Mouse (Mus musculus) heart, embryonic 11.5 days (tissue): Measurements from ENCODE around the gene Asxl1. TPM values are rescaled to one million over a fixed set of nuclear protein-coding genes. Genes with fewer than 3 reads are reported as not detected.

ENCODE experiments used
- ATAC-seq: fragments of 200-750 bp; cut with Nextera tagmentation; replicated peaks from 2 replicates; pipeline ENCODE4 v1.8.0; 2017; ENCODE audit warnings: moderate library complexity; ENCODE audit not compliant: insufficient number of reproducible peaks, low FRiP score, low TSS enrichment
- H3K27ac ChIP-seq: fragments of 300-500 bp; sonication (generic); 2 replicates; pipeline ENCODE4 v1.5.1; 2014; ENCODE audit warnings: mild to moderate bottlenecking, low read depth, low read length
- H3K27me3 ChIP-seq: fragments of 300-500 bp; sonication (generic); 2 replicates; pipeline ENCODE4 v1.6.1; 2014; ENCODE audit warnings: mild to moderate bottlenecking, low read length, mixed read lengths; ENCODE audit not compliant: control insufficient read depth, insufficient read depth
- H3K36me3 ChIP-seq: fragments of 300-500 bp; sonication (generic); 2 replicates; pipeline ENCODE4 v1.6.1; 2014; ENCODE audit warnings: mild to moderate bottlenecking, low read length, moderate library complexity, mixed read lengths; ENCODE audit not compliant: control insufficient read depth, insufficient read depth
- H3K4me1 ChIP-seq: fragments of 300-500 bp; sonication (generic); 2 replicates; pipeline ENCODE4 v1.6.1; 2014; ENCODE audit warnings: low read length; ENCODE audit not compliant: control insufficient read depth, insufficient read depth
- H3K4me2 ChIP-seq: fragments of 300-500 bp; sonication (generic); 2 replicates; pipeline ENCODE4 v1.6.1; 2014; ENCODE audit warnings: mild to moderate bottlenecking, moderate library complexity
- H3K4me3 ChIP-seq: fragments of 300-500 bp; sonication (generic); 2 replicates; pipeline ENCODE4 v1.5.1; 2014; ENCODE audit warnings: low read depth, low read length
- H3K9ac ChIP-seq: fragments of 300-500 bp; sonication (generic); 2 replicates; pipeline ENCODE4 v1.6.1; 2014; ENCODE audit warnings: mild to moderate bottlenecking, low read depth, low read length, moderate library complexity
- H3K9me3 ChIP-seq: fragments of 300-500 bp; sonication (generic); replicated peaks from 2 replicates; pipeline ENCODE4 v1.6.1; 2016; ENCODE audit warnings: low read length; ENCODE audit not compliant: control insufficient read depth
- WGBS: fragments of 180-500 bp; shearing (Covaris S2); extraction: QIAGEN DNeasy Blood & Tissue Kit; methylation state at CpG from one replicate; pipeline ENCODE4 v1.1.7; 2014; ENCODE audit not compliant: insufficient replicate concordance; 5-methylcytosine and 5-hydroxymethylcytosine counted together
- polyA plus RNA-seq: library from polyadenylated mRNA; unstranded; fragments of >200 nt; fragmentation: Nextera tagmentation; extraction: Ambion mirVana; gene quantifications from 2 replicates; pipeline ENCODE4 v1.2.1, GENCODE M21; 2014

Gene Asxl1
- polyA plus RNA-seq, 1 experiment from 2014 or later, result 13.8 TPM

GRCm38 (mm10) chr2:153411557-153411956 lies 65.9 kb downstream of the Asxl1 start:
- WGBS, result 69% methylated on average over 9 of the region's 9 CpGs
- peaks cover 27% of the 10 kb centered on the region for H3K36me3 ChIP-seq

DNA sequence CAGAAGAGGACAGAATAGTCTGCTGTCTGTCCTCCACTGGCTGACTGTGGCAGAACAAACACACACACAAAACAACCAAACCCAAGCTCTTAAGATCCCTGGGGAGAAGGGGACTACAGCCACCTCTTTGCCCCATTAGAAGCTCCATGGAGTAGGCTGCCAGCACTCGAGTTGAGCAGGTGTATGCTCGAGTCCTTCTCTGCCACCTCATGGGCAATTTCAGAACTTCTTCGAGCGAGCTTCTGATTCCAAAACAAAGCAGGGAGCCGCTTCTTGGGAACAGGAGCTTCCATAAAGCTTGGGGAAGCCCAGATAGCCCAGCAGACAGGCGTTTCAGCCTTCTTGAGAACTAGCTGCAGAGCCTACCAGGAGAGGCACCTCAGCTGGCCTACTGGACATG lies 66.9 kb downstream of the Asxl1 start:
- peaks cover 33% of the 10 kb centered on the region for H3K36me3 ChIP-seq
- no peak overlapping the region for H3K4me3 ChIP-seq
- no peak for ATAC-seq
- H3K27me3 ChIP-seq, result no peaks in the 10 kb centered on the region
- 66% methylated on average over 6 of the region's 6 CpGs for WGBS
- H3K4me2 ChIP-seq, result no peak overlapping the region
- no peak overlapping the region for H3K27ac ChIP-seq
- H3K4me1 ChIP-seq, result peaks cover 2% of the 10 kb centered on the region; the same call in 1 of the 2 replicates
- no peak overlapping the region for H3K9ac ChIP-seq
- H3K9me3 ChIP-seq, result no peaks in the 10 kb centered on the region

More at GRCm38 (mm10) chr2:153411557-153411956, 65.9 kb downstream of the Asxl1 start:
- Histone ChIP-seq H3K27ac (no peak overlapping the region), H3K4me3 (no peak overlapping the region), H3K9me3 (no peaks in the 10 kb centered on the region), H3K9ac (no peak overlapping the region), H3K27me3 (no peaks in the 10 kb centered on the region), H3K4me1 (peaks cover 2% of the 10 kb centered on the region; the same call in 1 of the 2 replicates), H3K4me2 (no peak overlapping the region)
- ATAC-seq, result no peak

DNA sequence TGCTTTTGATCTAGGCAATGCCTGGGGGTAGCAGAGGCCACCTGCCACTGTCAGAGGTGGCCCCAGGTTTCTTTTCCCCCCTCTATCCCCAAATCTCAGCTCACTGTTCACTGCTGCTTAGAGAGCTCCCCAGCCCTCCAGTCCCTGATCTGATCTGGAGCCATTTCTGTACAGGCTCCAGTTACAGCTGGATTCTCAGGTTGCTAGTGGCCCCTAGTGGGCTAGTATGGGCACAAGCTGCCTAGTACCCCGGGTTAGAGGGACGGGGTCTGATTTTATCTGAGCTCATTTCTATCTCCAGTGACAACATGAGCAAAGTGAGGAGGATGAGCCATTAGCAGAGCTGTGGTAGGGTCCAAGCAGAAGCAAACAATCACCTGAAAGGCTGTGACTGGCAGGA lies 69.0 kb downstream of the Asxl1 start:
- ATAC-seq, result no peak
- Histone ChIP-seq H3K9ac (no peak overlapping the region), H3K4me2 (no peak overlapping the region), H3K4me3 (no peak overlapping the region), H3K27me3 (no peaks in the 10 kb centered on the region), H3K4me1 (peaks cover 2% of the 10 kb centered on the region; the same call in 1 of the 2 replicates), H3K9me3 (no peaks in the 10 kb centered on the region), H3K36me3 (peaks cover 47% of the 10 kb centered on the region), H3K27ac (no peak overlapping the region)
- 25% methylated on average over 2 of the region's 2 CpGs for WGBS

DNA sequence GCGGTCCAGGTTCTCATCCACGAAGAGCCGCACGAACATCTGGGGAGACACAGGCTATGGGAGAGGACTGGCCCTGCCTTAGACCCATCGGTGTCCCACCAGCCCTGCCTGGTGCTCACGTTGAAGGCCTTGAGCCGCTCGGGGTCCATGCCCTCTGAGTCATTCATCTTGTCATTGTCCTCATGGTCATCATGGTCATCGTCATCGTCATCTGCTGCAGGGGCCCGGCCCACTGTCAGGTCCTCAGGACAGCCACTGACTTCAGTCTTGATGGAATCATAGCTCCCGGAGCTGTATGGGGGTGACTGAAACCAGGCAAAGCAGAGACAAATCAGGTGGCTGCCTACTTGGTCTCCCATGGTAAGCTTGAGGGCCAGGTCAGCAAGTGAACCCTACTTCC lies 72.2 kb downstream of the Asxl1 start:
- peaks cover 30% of the 10 kb centered on the region for H3K36me3 ChIP-seq
- no peak overlapping the region for H3K4me2 ChIP-seq
- no peak for ATAC-seq
- H3K27ac ChIP-seq, result no peak overlapping the region
- H3K4me3 ChIP-seq, result no peak overlapping the region
- no peaks in the 10 kb centered on the region for H3K27me3 ChIP-seq
- WGBS, result 93% methylated on average over 12 of the region's 12 CpGs
- H3K9me3 ChIP-seq, result no peaks in the 10 kb centered on the region
- H3K9ac ChIP-seq, result no peak overlapping the region
- H3K4me1 ChIP-seq, result peaks cover 9% of the 10 kb centered on the region

DNA sequence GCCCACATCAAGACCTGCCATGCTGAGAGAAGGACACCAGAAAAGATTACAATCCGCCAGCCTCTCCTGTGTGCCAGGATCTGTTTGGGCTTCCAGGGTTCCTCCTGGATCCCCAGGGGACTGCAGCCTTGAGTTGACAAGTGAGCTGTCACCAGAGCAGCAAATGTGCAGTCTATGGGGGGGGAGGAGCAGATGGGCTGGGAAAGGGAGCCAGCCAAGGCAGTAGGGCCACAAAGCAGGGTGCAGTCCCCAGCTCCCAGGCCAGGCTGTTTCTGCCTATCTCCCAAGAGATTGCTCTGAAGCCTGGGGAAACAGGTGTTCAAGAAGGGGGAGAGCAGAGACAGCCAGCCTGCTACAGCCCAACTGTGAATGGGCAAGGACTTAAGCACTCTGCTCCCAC lies 72.8 kb downstream of the Asxl1 start:
- no peaks in the 10 kb centered on the region for H3K9me3 ChIP-seq
- ATAC-seq, result no peak
- H3K4me3 ChIP-seq, result no peak overlapping the region
- no peaks in the 10 kb centered on the region for H3K27me3 ChIP-seq
- H3K4me1 ChIP-seq, result peaks cover 15% of the 10 kb centered on the region
- no peak overlapping the region for H3K9ac ChIP-seq
- H3K4me2 ChIP-seq, result no peak overlapping the region
- H3K27ac ChIP-seq, result no peak overlapping the region
- WGBS, result 82% methylated on average over 1 of the region's 1 CpGs
- H3K36me3 ChIP-seq, result peaks cover 30% of the 10 kb centered on the region

GRCm38 (mm10) chr2:153421233-153421632 lies 75.6 kb downstream of the Asxl1 start:
- Histone ChIP-seq H3K27me3 (no peaks in the 10 kb centered on the region), H3K36me3 (peaks cover 26% of the 10 kb centered on the region), H3K9ac (no peak overlapping the region), H3K4me3 (no peak overlapping the region), H3K9me3 (no peaks in the 10 kb centered on the region), H3K27ac (no peak overlapping the region), H3K4me1 (peaks cover 41% of the 10 kb centered on the region), H3K4me2 (no peak overlapping the region)
- ATAC-seq, result no peak

- ATAC-seq, result no peak
Measured at GRCm38 (mm10) chr2:153422051-153422450, 76.4 kb downstream of the Asxl1 start.

DNA sequence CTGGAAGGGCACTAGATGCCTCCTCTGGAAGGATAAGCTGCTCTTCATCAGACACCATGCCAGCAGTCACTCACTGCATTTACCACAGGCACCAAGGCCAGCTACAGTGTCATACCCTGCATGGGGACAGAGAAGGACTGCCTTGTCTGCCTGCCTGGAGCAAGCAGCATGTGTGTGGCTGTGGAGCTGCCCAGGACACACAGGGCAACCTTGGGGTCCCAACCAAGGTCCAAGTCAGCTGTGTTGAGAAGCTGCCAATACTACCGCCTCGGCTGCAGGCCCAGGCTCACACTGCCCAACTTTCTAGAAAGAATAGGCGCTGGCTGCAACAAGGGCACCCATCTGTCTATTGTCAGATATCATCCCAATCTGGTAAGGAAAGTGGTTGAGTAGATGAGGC lies 77.5 kb downstream of the Asxl1 start:
- H3K4me1 ChIP-seq, result peaks cover 57% of the 10 kb centered on the region
- 84% methylated on average over 3 of the region's 3 CpGs for WGBS
- ATAC-seq, result no peak
- H3K9ac ChIP-seq, result no peak overlapping the region
- peaks cover 9% of the 10 kb centered on the region for H3K36me3 ChIP-seq
- no peak overlapping the region for H3K4me2 ChIP-seq
- H3K27me3 ChIP-seq, result no peaks in the 10 kb centered on the region
- no peak overlapping the region for H3K27ac ChIP-seq
- no peak overlapping the region for H3K4me3 ChIP-seq
- H3K9me3 ChIP-seq, result no peaks in the 10 kb centered on the region

More at GRCm38 (mm10) chr2:153422051-153422450, 76.4 kb downstream of the Asxl1 start:
- Histone ChIP-seq H3K4me3 (no peak overlapping the region), H3K9me3 (no peaks in the 10 kb centered on the region), H3K9ac (no peak overlapping the region), H3K4me1 (peaks cover 47% of the 10 kb centered on the region), H3K27me3 (no peaks in the 10 kb centered on the region), H3K4me2 (no peak overlapping the region), H3K27ac (no peak overlapping the region), H3K36me3 (peaks cover 19% of the 10 kb centered on the region)
- WGBS, result 39% methylated on average over 5 of the region's 5 CpGs

GRCm38 (mm10) chr2:153424557-153424956 lies 78.9 kb downstream of the Asxl1 start:
- no peak overlapping the region for H3K4me2 ChIP-seq

More at GRCm38 (mm10) chr2:153424557-153424956, 78.9 kb downstream of the Asxl1 start:
- H3K9ac ChIP-seq, result no peak overlapping the region
- H3K27ac ChIP-seq, result no peak overlapping the region
- ATAC-seq, result no peak
- no peaks in the 10 kb centered on the region for H3K27me3 ChIP-seq
- 79% methylated on average over 8 of the region's 8 CpGs for WGBS
- no peaks in the 10 kb centered on the region for H3K9me3 ChIP-seq
- no peak overlapping the region for H3K4me3 ChIP-seq
- peaks cover 4% of the 10 kb centered on the region; the same call in 1 of the 2 replicates for H3K36me3 ChIP-seq
- peaks cover 70% of the 10 kb centered on the region for H3K4me1 ChIP-seq
